Comparison of ENCODE assay signal across 21 mouse cellular contexts in the genomic region with DNA sequence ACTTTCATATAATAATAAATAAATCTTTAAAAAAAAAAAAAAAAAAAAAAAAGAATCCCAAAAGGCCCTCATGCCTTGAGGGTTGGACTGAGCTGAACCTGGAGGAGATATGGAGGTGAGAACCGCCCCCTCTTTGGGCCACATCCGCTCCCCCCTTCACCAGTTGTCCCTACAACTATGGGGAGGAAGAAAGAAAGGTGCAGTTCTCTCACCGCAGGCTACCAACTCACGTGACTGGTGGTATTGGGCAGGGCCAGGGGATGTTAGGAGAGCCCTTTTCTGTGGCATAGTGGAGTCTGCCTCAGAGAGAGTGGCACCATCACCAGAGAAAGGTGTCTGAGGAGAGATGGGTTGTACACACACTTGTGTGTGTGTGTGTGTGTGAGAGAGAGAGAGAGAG. TPM values are rescaled to one million over a fixed set of nuclear protein-coding genes. Genes with fewer than 3 reads are reported as not detected.
DNase-seq lines count a peak whose midpoint lies in the region; ATAC-seq and TF ChIP-seq lines count a peak whose summit lies in the region.
"Had no signal": no experiment of that assay in that cellular context is flagged by ENCODE, and none has a peak within 500 bp of the region (broad histone marks: within the 10 kb centered on the region; RNA-seq: fewer than 3 reads in every experiment).

No protein-coding gene starts in this region.

- peak; percentile 47 for DNase-seq in lung, postnatal 25 days (ENCODE audit: low spot score)
- no peak for DNase-seq in lung, postnatal 14 days
- DNase-seq in spleen, adult 2 months (ENCODE audit: low read depth in 1 of 2, low spot score in 2 of 2), result peak; percentile 77 to 85
- peak; percentile 57 for DNase-seq in thymus, postnatal 4 days
- no peak for DNase-seq in urinary bladder, postnatal 10 days (ENCODE audit: low spot score)
- no peak for DNase-seq in adrenal gland, postnatal 36 days
- no peak for DNase-seq in right cerebral cortex, postnatal 14 days
- DNase-seq: adrenal gland, adult 2 months had no signal

- peak; percentile 46 to 52 for ATAC-seq in hematopoietic stem cell, adult 5-6 weeks (replicated peaks in 1 of 2; ENCODE audit: insufficient read depth in 1 of 2, low FRiP score in 2 of 2, low TSS enrichment in 1 of 2, low read depth in 1 of 2, poor library complexity in 2 of 2, severe bottlenecking in 2 of 2)
- ATAC-seq: forebrain, embryonic 14.5 days; Patski had no signal

- TF ChIP-seq CTCF in spleen, adult 2 months (IDR thresholded peaks at IDR 0.05; ENCODE audit: extremely low read depth, insufficient read depth, insufficient read length, insufficient replicate concordance), result no peak

- H3K4me3 ChIP-seq in spleen, adult 2 months (ENCODE audit: extremely low read depth, insufficient read depth, insufficient read length), result no peak overlapping the region
- H3K4me3 ChIP-seq: embryonic facial prominence, embryonic 15.5 days; heart, embryonic 15.5 days; hindbrain, embryonic 15.5 days; layer of hippocampus, adult 2 months had no signal

- WGBS in spleen, adult 2 months, result 9% methylated on average over 4 of the region's 4 CpGs

- H3K27ac ChIP-seq in spleen, adult 2 months (ENCODE audit: insufficient read depth, low read length), result peak overlapping the region; percentile 91
- H3K27ac ChIP-seq: embryonic facial prominence, embryonic 15.5 days; heart, embryonic 15.5 days; hindbrain, embryonic 15.5 days; layer of hippocampus, adult 2 months had no signal

- no peaks in the 10 kb centered on the region for H3K27me3 ChIP-seq in spleen, adult 2 months (ENCODE audit: control insufficient read depth, insufficient read depth, low read length)
- H3K27me3 ChIP-seq: Patski had no signal

- peaks cover 3% of the 10 kb centered on the region; the same call in 1 of the 2 replicates for H3K36me3 ChIP-seq in spleen, adult 2 months (ENCODE audit: control insufficient read depth, insufficient read depth, low read length)
- H3K36me3 ChIP-seq: embryonic facial prominence, embryonic 15.5 days; heart, embryonic 15.5 days; hindbrain, embryonic 15.5 days had no signal

- H3K4me1 ChIP-seq in spleen, adult 2 months (ENCODE audit: control insufficient read depth, insufficient read depth, insufficient read length), result peaks cover 36% of the 10 kb centered on the region; the same call in 1 of the 2 replicates

- TF ChIP-seq POLR2A in spleen, adult 2 months (IDR thresholded peaks at IDR 0.05; ENCODE audit: low read depth, low read length), result peak; percentile 15; the same call in 1 of the 2 replicates

RNA-seq across cellular contexts. Expression of a gene that starts 2.0 kb away (rescaled TPM):
- 91.6 and 153 TPM in 2 replicates for total RNA-seq in hematopoietic stem cell, adult 5-6 weeks (2017)
- polyA plus RNA-seq in spleen, adult 2 months (2012; rRNA removed), result 109 and 140 TPM in 2 replicates
- total RNA-seq in adrenal gland, postnatal 36 days (2021), result 1 to 10 TPM; 2.7 to 3.4 TPM
- total RNA-seq: layer of hippocampus, adult 2 months had no signal

RNA-seq across cellular contexts. Expression of a gene that starts 14.7 kb away (rescaled TPM):
- 12.0 and 17.6 TPM in 2 replicates for total RNA-seq in hematopoietic stem cell, adult 5-6 weeks (2017)
- polyA plus RNA-seq in spleen, adult 2 months (2012; rRNA removed), result 49.6 and 64.5 TPM in 2 replicates
- total RNA-seq in adrenal gland, postnatal 36 days (2021), result 10 to 100 TPM; 52.2 to 65.5 TPM

RNA-seq across cellular contexts. Expression of a gene that starts 27.1 kb away (rescaled TPM):
- total RNA-seq in hematopoietic stem cell, adult 5-6 weeks (2017), result not detected in 2 replicates
- 15.3 and 17.1 TPM in 2 replicates for polyA plus RNA-seq in spleen, adult 2 months (2012; rRNA removed)
- not detected for total RNA-seq in adrenal gland, postnatal 36 days (2021)
- total RNA-seq: adrenal gland, adult 2 months; layer of hippocampus, adult 2 months; left cerebral cortex, postnatal 25 days had no signal
- polyA plus RNA-seq: C2C12; cortical plate, adult 2 months; embryonic facial prominence, embryonic 15.5 days; forebrain, embryonic 14.5 days; hindbrain, embryonic 15.5 days; kidney, embryonic 14.5 days; midbrain, embryonic 11.5 days; Patski had no signal

RNA-seq across cellular contexts. Expression of a gene that starts 27.5 kb away (rescaled TPM):
- not detected in 2 replicates for total RNA-seq in hematopoietic stem cell, adult 5-6 weeks (2017)
- polyA plus RNA-seq in spleen, adult 2 months (2012; rRNA removed), result not detected in 2 replicates
- total RNA-seq in adrenal gland, postnatal 36 days (2021), result under 1 TPM in 1 of 2 experiments, not detected in 1; 0.92 TPM
- total RNA-seq: adrenal gland, adult 2 months had no signal
- polyA plus RNA-seq: liver, embryonic 16.5 days had no signal

RNA-seq across cellular contexts. Expression of a gene that starts 36.2 kb away (rescaled TPM):
- 45.7 and 55.6 TPM in 2 replicates for total RNA-seq in hematopoietic stem cell, adult 5-6 weeks (2017)
- 85.4 and 191 TPM in 2 replicates for polyA plus RNA-seq in spleen, adult 2 months (2012; rRNA removed)
- 10 to 100 TPM; 57.3 to 59.3 TPM for total RNA-seq in adrenal gland, postnatal 36 days (2021)

Comparison
In these comparisons a context has a peak if more than half of its experiments do, and no peak if none do; other contexts are left out.
1. DNase-seq: peak in lung, postnatal 25 days (single experiment), spleen, adult 2 months (2 of 2) and thymus, postnatal 4 days (single experiment); none in lung, postnatal 14 days (single experiment), urinary bladder, postnatal 10 days (single experiment), adrenal gland, postnatal 36 days (0 of 2) and right cerebral cortex, postnatal 14 days (single experiment).
2. RNA of a gene that starts 2.0 kb away (total RNA-seq): 91.6 to 153 TPM in hematopoietic stem cell, adult 5-6 weeks; 2.7 to 3.4 TPM in adrenal gland, postnatal 36 days; every median in the first group is over 10 times any median in the second.